Mouse (Mus musculus): Measurements from ENCODE around the gene Rab44.
"Not testable (repeated sequence)": the region's sequence is repeated elsewhere in the genome, so short reads cannot be mapped to it uniquely, and the experiment has no call there.

Rab44 gene

DNA sequence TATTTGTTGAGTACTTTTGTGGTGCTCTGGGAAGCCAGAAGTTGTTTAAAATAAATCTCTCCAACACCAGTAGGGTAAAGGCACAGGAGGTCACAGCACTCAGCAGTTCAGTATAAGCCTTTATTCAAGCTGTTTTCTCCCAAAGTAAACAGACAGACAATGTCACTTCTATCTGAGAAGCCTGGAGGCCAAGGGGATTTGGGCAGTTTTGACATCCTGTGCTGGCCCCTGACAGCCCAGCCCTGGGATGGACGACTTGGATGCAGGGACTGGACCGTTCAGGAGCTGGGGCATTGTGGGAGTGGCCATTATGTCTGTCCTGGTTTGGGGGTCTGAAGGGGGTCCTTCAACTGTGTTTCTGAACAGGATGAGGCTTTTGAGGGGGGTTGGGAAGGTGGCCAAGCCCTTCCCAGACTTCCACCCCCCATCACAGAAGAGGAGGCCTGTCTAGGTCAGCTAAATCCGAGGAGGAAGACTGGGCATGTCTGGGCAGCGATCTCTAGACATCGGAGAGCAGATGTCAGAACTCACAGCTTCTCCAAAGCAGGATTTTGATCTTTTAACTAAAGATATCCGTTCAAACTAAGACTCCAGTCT, 22.5 kb upstream of the Rab44 start:
- DNase-seq (ENCODE audit: low spot score), result no peak

GRCm38 (mm10) chr17:29092497-29092896, 21.4 kb upstream of the Rab44 start:
- no peak for DNase-seq (ENCODE audit: low spot score)

DNA sequence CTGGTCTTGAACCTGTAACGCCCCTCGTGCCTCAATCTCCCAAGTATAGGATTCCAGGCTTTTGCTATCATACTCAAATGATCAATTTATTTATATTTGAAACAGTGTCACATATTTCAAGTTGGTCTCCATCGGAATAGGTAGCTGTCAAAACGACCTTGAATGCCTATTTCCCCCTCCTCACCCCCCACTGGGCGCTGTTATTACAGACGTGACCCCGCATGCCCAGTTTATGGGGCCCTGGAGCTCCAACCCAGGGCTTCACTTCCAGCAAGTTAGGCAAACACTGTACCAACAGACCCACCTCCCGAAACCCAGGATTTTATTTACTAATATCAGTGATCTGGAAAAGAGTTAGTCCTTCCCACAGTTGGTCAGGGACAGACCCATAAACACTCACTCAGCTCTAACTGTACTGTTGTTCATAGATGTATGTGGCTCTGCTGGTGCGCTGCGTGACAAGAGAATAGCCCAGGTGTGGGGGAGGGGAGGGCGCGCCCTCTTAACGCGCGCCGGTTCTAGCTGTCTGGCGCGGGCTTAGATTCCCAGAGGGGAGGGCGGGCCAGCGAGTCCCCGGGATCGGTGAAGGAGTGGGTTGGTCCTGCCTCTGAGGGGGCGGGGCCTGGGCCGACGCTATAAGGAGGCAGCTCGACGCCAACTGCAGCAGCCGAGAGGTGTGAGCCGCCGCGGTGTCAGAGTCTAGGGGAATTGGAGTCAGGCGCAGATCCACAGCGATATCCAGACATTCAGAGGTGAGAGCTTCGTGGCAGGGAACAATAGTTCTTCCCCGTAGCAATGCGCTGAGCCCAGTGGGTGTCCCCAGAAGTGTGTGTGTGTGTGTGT, 20.6 kb upstream of the Rab44 start:
- DNase-seq (ENCODE audit: low spot score), result peak; percentile 91

DNA sequence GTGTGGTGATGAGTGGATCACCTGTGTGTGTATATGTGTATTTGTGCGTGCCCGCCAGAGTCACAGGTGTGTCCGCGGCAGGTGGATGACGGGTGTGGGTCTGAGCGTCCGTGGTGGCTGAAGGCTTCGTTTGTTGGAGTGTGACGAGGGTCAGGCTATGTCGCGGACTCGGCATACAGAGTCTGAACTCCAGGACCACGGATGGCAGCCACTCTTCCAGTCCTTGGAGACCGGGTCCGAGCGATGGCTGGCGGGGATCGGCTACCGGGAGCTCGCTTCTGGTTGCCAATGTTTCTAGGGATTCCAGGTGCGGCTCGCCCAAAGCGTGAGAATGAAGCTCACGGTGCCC, 20.0 kb upstream of the Rab44 start:
- DNase-seq (ENCODE audit: low spot score), result peak; percentile 29

- DNase-seq (ENCODE audit: low spot score), result peak; percentile 47
These were observed 19.4 kb upstream of the Rab44 start for GRCm38 (mm10) chr17:29094310-29095181.

DNA sequence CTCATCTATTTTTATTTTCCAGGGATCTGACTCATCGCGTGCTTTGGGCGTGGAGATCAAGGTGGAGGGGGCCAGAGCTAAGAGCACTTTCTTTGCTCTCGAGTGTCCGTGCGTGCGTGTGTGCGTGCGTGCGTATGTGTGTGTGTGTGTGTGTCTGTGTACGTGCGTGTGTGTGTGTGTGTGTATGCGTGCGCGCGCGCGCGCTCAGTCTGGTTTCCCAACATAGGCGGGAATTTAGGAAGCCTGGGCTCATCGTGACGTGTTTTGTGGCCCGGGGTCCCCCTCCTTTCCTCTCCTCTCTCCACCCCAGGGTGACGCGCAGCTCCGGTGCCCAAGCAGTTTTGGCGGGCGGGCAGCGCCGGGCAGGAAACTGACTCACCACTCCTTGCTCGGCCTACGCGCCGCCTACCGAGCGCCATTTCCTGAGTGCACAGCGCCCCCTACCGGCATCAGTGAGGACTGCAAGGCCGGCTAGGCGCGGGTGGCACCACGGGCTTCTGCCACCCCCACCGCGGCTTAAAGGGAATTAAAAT, 18.7 kb upstream of the Rab44 start:
- peak; percentile 91 for DNase-seq (ENCODE audit: low spot score)

DNA sequence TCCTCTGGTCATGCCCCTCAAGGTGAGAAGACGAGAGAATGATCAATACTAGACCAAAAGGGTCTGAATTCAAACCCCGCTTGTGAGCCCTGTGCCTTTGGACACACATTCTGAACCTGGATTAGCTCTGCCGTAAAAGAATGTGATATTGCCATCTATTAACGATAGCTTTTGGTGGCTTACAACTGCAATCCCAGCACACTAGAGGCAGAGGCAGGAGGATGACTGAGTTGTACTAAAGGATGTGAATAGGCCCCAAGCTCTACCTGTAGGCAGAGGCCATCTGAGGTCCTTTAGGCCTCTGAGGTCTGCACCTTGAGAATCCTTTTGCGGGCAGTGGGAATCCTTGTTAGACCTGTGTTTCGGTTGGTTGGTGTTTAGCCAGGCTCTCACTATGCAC, 17.7 kb upstream of the Rab44 start:
- no peak for DNase-seq (ENCODE audit: low spot score)

GRCm38 (mm10) chr17:29096851-29097561, 16.9 kb upstream of the Rab44 start:
- no peak for DNase-seq (ENCODE audit: low spot score)

GRCm38 (mm10) chr17:29098291-29098690, 15.7 kb upstream of the Rab44 start:
- no peak for DNase-seq (ENCODE audit: low spot score)

GRCm38 (mm10) chr17:29099076-29099475, 14.9 kb upstream of the Rab44 start:
- no peak for DNase-seq (ENCODE audit: low spot score)

GRCm38 (mm10) chr17:29100627-29101026, 13.3 kb upstream of the Rab44 start:
- no peak for DNase-seq (ENCODE audit: low spot score)

DNA sequence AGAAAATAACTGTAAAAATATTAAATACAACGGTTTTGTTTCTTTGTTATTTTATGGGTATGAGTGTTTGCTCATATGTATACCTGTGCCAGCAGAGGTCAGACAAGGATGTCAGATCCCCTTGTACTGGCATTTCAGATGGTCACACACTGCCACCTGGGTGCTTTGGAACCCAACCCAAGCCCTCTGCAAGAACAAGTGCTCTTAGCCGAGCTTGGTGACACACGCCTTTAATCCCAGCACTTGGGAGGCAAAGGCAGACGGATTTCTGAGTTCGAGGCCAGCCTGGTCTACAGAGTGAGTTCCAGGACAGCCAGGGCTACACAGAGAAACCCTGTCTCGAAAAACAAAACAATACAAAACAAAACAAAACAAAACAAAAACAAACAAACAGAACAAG, 3.6 kb upstream of the Rab44 start:
- DNase-seq (ENCODE audit: low spot score), result not testable (repeated sequence)

- DNase-seq (ENCODE audit: low spot score), result no peak
These were observed 2.6 kb upstream of the Rab44 start for GRCm38 (mm10) chr17:29111332-29111731.

GRCm38 (mm10) chr17:29116023-29116422, 2.1 kb downstream of the Rab44 start:
- DNase-seq (ENCODE audit: low spot score), result no peak

DNA sequence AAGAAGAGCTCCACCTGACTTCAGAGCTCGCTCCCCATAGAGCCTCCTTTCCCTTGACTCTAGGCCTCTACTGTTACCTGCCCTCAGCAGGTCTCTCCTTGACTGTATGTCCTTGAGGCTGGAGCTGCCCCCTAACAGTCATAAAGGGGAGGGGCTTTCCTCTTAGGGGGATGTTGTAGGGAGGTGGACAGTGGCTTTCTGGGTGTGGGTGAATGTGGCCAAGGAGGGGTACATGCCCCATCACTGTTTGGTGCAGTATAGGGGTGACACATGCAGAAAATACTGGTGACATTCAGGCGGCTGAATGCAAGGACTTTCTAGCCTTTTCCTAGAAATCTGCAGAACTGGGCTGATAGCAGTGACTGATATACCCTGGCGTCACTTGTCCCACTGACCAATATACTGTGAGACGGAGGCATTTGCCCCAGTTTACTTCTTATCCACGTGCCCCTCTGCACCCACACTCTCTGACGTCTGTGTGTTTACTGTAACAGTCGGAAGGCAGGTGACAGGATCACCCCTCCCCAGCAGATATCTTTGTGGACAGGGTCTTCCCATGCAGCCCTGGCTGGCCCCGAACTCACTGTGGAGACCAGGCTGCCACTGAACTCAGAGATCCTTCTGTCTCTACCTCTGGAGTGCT, 3.2 kb downstream of the Rab44 start:
- no peak for DNase-seq (ENCODE audit: low spot score)

- peak; percentile 57 for DNase-seq (ENCODE audit: low spot score)
These were observed 4.1 kb downstream of the Rab44 start for GRCm38 (mm10) chr17:29118057-29118456.

DNA sequence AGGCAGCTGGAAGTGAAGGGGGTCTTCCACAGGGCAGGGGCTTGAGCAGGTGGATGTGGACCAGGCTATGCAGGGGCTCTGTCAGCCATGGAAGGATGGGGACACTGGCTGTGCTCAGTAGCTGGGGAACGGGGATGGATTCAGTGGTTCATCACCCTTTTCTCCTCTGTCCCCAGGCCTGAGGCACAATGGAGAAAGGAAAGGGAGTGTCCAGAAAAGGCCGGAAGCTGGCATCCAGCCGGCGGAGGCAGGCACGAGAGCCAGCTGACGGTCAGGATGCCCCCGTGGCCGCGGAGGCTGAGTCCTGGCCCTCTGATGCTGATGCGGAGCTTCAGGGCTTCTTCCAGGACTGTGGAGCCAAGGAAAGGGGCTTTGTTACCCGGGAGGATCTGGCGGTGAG, 6.7 kb downstream of the Rab44 start:
- no peak for DNase-seq (ENCODE audit: low spot score)

- no peak for DNase-seq (ENCODE audit: low spot score)
These were observed 8.9 kb downstream of the Rab44 start for GRCm38 (mm10) chr17:29122817-29123216.

GRCm38 (mm10) chr17:29123578-29124174, 9.7 kb downstream of the Rab44 start:
- peak; percentile 10 for DNase-seq (ENCODE audit: low spot score)

DNA sequence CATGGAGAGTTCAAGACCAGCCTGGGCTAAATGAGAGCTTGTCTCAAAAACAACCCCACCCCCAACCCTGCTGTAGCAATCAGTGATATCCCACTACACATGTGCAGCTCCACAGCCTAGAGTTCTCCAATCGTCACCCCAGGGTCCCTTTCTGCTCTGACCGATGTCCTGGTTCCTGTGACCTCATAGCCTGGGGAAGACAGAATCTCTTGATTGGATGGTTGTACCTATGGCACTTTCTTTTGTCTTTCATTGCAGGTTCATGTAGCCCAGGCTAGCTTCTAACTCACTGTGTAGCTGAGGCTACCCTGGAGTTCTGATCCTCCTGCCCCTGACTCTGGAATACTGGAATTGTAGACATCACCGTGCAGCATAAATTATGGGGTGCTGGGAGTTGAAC, 12.6 kb downstream of the Rab44 start:
- DNase-seq (ENCODE audit: low spot score), result no peak

- no peak for DNase-seq (ENCODE audit: low spot score)
These were observed 15.4 kb downstream of the Rab44 start for GRCm38 (mm10) chr17:29129341-29129740.

All from embryo, embryonic 10 days (tissue).